Mouse (Mus musculus) kidney, embryonic 14.5 days (tissue): Measurements from ENCODE around the gene Shank2. TPM values are rescaled to one million over a fixed set of nuclear protein-coding genes. Genes with fewer than 3 reads are reported as not detected.

Experiments used
- ATAC-seq: fragments of 200-750 bp; cut with Nextera tagmentation; 2 replicates; pipeline ENCODE4 v1.8.0; 2017; ENCODE audit warnings: moderate number of reproducible peaks, mild to moderate bottlenecking, moderate TSS enrichment, moderate library complexity; ENCODE audit not compliant: low FRiP score, low TSS enrichment
- H3K27ac ChIP-seq: fragments of 300-500 bp; sonication (generic); 2 replicates; pipeline ENCODE4 v1.5.1; 2014; ENCODE audit warnings: low read depth, mild to moderate bottlenecking, low read length, moderate library complexity, mixed read lengths
- H3K27me3 ChIP-seq: fragments of 300-500 bp; sonication (generic); 2 replicates; pipeline ENCODE4 v1.6.1; 2014; ENCODE audit warnings: mild to moderate bottlenecking, low read length; ENCODE audit not compliant: control insufficient read depth, insufficient read depth
- H3K36me3 ChIP-seq: fragments of 300-500 bp; sonication (generic); 2 replicates; pipeline ENCODE4 v1.6.1; 2014; ENCODE audit warnings: low read length, mixed read lengths; ENCODE audit not compliant: control insufficient read depth, insufficient read depth
- H3K4me1 ChIP-seq: fragments of 300-500 bp; sonication (generic); 2 replicates; pipeline ENCODE4 v1.6.1; 2014; ENCODE audit warnings: low read length, mixed read lengths; ENCODE audit not compliant: control insufficient read depth, insufficient read depth
- H3K4me2 ChIP-seq: fragments of 300-500 bp; sonication (generic); replicated peaks from 2 replicates; pipeline ENCODE4 v1.6.1; 2014; ENCODE audit warnings: low read depth, mild to moderate bottlenecking, low read length
- H3K4me3 ChIP-seq: fragments of 300-500 bp; sonication (generic); 2 replicates; pipeline ENCODE4 v1.5.1; 2014; ENCODE audit warnings: mild to moderate bottlenecking, low read length
- H3K9ac ChIP-seq: fragments of 300-500 bp; sonication (generic); 2 replicates; pipeline ENCODE4 v1.6.1; 2014; ENCODE audit warnings: low read depth, mild to moderate bottlenecking, low read length, moderate library complexity
- H3K9me3 ChIP-seq: fragments of 300-500 bp; sonication (generic); 2 replicates; pipeline ENCODE4 v1.6.1; 2016; ENCODE audit warnings: low read length; ENCODE audit not compliant: control insufficient read depth
- WGBS: fragments of 180-500 bp; shearing (Covaris S2); extraction: QIAGEN DNeasy Blood & Tissue Kit; methylation state at CpG from one replicate; pipeline ENCODE4 v1.1.7; 2014; 5-methylcytosine and 5-hydroxymethylcytosine counted together
- polyA plus RNA-seq: library from polyadenylated mRNA; unstranded; fragments of >200 nt; fragmentation: Nextera tagmentation; extraction: Ambion mirVana; gene quantifications from 2 replicates; pipeline ENCODE4 v1.2.1, GENCODE M21; 2014

The Shank2 gene
- polyA plus RNA-seq, 1 experiment from 2014 or later, result 3.3 TPM

DNA sequence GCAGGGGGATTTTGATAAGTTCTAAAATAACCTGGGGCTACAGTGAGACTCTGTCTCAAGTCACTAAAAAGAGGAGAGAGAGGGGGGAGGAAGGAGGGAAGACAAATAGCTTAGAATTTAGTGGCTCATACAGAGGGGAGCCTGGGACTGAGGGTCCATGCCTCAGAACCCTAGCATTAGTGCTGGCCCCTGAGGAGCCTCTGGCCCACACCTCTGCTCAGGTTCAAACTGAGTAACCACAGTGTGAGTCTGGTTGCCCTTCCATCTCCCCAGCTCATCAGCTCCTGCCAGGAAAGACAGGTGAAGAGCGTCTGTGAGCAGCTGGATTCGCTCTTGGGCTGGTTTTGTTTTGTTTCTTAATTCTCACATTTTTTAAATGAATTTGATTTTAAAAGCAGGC, 415.5 kb downstream of the Shank2 start:
- H3K9me3 ChIP-seq, result no peaks in the 10 kb centered on the region
- H3K9ac ChIP-seq, result no peak overlapping the region
- 62% methylated on average over 2 of the region's 2 CpGs for WGBS
- no peak overlapping the region for H3K27ac ChIP-seq
- H3K4me3 ChIP-seq, result no peak overlapping the region
- no peaks in the 10 kb centered on the region for H3K27me3 ChIP-seq
- H3K4me2 ChIP-seq, result no peak overlapping the region
- H3K4me1 ChIP-seq, result peaks cover 13% of the 10 kb centered on the region
- no peak for ATAC-seq
- H3K36me3 ChIP-seq, result no peaks in the 10 kb centered on the region

GRCm38 (mm10) chr7:144417644-144418343, 416.1 kb downstream of the Shank2 start:
- H3K27ac ChIP-seq, result no peak overlapping the region; the same call in 1 of the 2 replicates
- WGBS, result 51% methylated on average over 16 of the region's 16 CpGs
- H3K4me1 ChIP-seq, result peaks cover 13% of the 10 kb centered on the region
- no peak overlapping the region for H3K4me2 ChIP-seq
- H3K9ac ChIP-seq, result no peak overlapping the region
- no peak for ATAC-seq
- no peaks in the 10 kb centered on the region for H3K36me3 ChIP-seq
- H3K9me3 ChIP-seq, result no peaks in the 10 kb centered on the region
- H3K4me3 ChIP-seq, result no peak overlapping the region
- H3K27me3 ChIP-seq, result no peaks in the 10 kb centered on the region

GRCm38 (mm10) chr7:144420552-144420951, 418.8 kb downstream of the Shank2 start:
- no peak overlapping the region for H3K4me3 ChIP-seq
- WGBS, result 20% methylated on average over 16 of the region's 16 CpGs
- no peak for ATAC-seq
- no peaks in the 10 kb centered on the region for H3K27me3 ChIP-seq
- H3K27ac ChIP-seq, result no peak overlapping the region
- H3K4me2 ChIP-seq, result no peak overlapping the region
- H3K36me3 ChIP-seq, result no peaks in the 10 kb centered on the region
- no peaks in the 10 kb centered on the region for H3K9me3 ChIP-seq
- H3K9ac ChIP-seq, result no peak overlapping the region
- peaks cover 13% of the 10 kb centered on the region for H3K4me1 ChIP-seq

DNA sequence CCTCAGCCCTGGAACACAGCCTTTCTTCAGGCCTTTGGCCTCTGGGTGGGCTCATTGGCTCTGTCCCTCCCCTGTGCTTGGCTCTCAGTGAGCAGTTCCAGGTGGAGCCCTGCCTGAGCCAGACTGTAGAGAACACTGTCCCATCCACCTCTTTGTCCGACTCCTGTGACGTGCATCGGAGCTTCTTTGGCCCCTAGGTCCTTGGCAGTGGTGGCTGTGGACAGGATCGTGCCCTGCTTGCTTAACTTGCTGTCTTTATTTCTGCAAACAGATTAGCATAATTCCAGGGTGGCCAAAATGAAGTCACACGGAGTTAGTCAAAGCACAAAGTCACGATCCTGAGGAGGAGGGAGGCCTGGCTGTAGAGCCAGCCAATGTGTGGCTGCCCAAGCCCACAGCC, 419.8 kb downstream of the Shank2 start:
- no peak overlapping the region for H3K4me3 ChIP-seq
- ATAC-seq, result no peak

GRCm38 (mm10) chr7:144425953-144426352, 424.2 kb downstream of the Shank2 start:
- Histone ChIP-seq H3K4me2 (no peak overlapping the region), H3K4me3 (no peak overlapping the region), H3K27ac (no peak overlapping the region), H3K9me3 (no peaks in the 10 kb centered on the region), H3K9ac (no peak overlapping the region), H3K4me1 (no peaks in the 10 kb centered on the region), H3K27me3 (no peaks in the 10 kb centered on the region), H3K36me3 (no peaks in the 10 kb centered on the region)
- WGBS, result 11% methylated on average over 8 of the region's 8 CpGs
- ATAC-seq, result no peak

More for the DNA sequence above, 419.8 kb downstream of the Shank2 start:
- no peaks in the 10 kb centered on the region for H3K27me3 ChIP-seq
- peaks cover 13% of the 10 kb centered on the region for H3K4me1 ChIP-seq
- H3K4me2 ChIP-seq, result no peak overlapping the region
- no peak overlapping the region for H3K9ac ChIP-seq
- H3K9me3 ChIP-seq, result no peaks in the 10 kb centered on the region
- H3K36me3 ChIP-seq, result no peaks in the 10 kb centered on the region
- H3K27ac ChIP-seq, result no peak overlapping the region
- 78% methylated on average over 6 of the region's 6 CpGs for WGBS

DNA sequence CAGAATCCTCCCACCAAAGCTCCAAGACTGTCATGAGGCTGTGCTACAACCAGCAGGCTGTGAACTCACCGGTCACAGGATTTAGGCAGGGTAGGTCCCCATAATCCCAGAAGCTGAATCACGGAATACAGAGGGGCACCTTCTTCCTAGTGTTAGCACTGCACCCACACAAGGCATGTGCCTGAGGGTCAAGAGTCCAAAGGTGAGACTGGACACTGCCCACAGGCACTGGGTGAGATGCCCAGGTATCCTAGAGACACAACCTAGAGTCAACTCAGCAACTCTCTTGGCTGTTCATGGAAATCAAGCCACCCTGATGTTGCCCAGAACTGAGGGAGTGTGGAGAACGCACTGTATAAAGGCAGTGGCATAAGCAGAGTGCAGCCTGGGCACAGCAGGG, 424.9 kb downstream of the Shank2 start:
- H3K4me3 ChIP-seq, result no peak overlapping the region
- 93% methylated on average over 3 of the region's 3 CpGs for WGBS
- no peak for ATAC-seq
- H3K27ac ChIP-seq, result no peak overlapping the region
- no peaks in the 10 kb centered on the region for H3K27me3 ChIP-seq
- no peaks in the 10 kb centered on the region for H3K4me1 ChIP-seq
- no peaks in the 10 kb centered on the region for H3K9me3 ChIP-seq
- no peak overlapping the region for H3K9ac ChIP-seq
- H3K4me2 ChIP-seq, result no peak overlapping the region
- no peaks in the 10 kb centered on the region for H3K36me3 ChIP-seq

DNA sequence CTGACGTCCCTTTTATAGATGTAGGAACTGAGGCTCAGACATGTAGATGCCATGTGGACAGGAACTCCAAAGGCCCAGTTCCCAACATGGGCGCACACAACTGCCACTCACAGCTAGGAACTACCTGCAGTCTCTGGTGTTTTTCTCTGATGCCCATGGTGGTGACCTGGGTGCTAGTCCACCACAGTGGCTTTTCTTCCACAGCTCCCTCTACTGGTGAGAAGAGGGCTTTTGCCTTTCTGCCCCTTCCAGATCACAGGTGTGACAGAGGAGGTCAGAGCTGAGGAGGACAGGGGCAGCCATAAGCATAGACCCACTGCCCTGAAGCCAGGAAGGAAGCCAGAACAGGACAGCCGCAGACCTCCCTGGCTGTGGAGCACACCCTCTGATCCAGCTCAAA, 425.7 kb downstream of the Shank2 start:
- no peaks in the 10 kb centered on the region for H3K27me3 ChIP-seq
- no peak overlapping the region for H3K9ac ChIP-seq
- no peaks in the 10 kb centered on the region for H3K36me3 ChIP-seq
- no peaks in the 10 kb centered on the region for H3K9me3 ChIP-seq
- H3K27ac ChIP-seq, result no peak overlapping the region
- H3K4me1 ChIP-seq, result no peaks in the 10 kb centered on the region
- no peak overlapping the region for H3K4me3 ChIP-seq
- H3K4me2 ChIP-seq, result no peak overlapping the region
- WGBS, result 88% methylated on average over 3 of the region's 3 CpGs
- no peak for ATAC-seq

DNA sequence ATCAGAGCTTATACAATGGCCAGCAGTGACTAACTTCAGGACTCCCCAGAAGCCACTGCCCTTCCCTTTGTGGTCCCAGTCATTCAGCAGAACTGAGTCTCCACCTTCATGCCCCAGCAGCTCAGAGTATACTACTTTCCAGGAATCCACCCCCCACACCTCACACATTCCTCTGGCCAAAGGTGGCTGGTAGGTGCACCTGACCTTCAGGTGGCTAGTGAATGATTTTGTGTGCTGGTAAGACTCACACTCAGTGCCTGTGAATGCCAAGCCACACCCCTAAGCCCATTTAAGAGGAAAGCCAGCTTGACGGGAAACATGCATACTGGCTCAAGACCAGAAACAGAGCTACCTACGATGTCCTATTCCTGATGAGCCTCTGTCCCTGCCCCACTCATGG, 431.2 kb downstream of the Shank2 start:
- Histone ChIP-seq H3K9ac (no peak overlapping the region), H3K4me1 (no peaks in the 10 kb centered on the region), H3K36me3 (peaks cover 24% of the 10 kb centered on the region), H3K4me2 (no peak overlapping the region), H3K4me3 (no peak overlapping the region), H3K9me3 (no peaks in the 10 kb centered on the region), H3K27me3 (no peaks in the 10 kb centered on the region), H3K27ac (no peak overlapping the region)
- ATAC-seq, result no peak
- WGBS, result 72% methylated on average over 2 of the region's 2 CpGs

GRCm38 (mm10) chr7:144438811-144439210, 437.1 kb downstream of the Shank2 start:
- H3K27me3 ChIP-seq, result no peaks in the 10 kb centered on the region
- H3K36me3 ChIP-seq, result peaks cover 82% of the 10 kb centered on the region
- H3K9me3 ChIP-seq, result no peaks in the 10 kb centered on the region
- H3K4me2 ChIP-seq, result no peak overlapping the region
- H3K4me1 ChIP-seq, result no peaks in the 10 kb centered on the region
- no peak for ATAC-seq
- no peak overlapping the region for H3K4me3 ChIP-seq
- H3K9ac ChIP-seq, result no peak overlapping the region
- WGBS, result 92% methylated on average over 7 of the region's 7 CpGs
- no peak overlapping the region for H3K27ac ChIP-seq
